Mouse (Mus musculus) C2C12 (cell line): ENCODE results near the gene Col18a1. TPM values are rescaled to one million over a fixed set of nuclear protein-coding genes. Genes with fewer than 3 reads are reported as not detected.
A peak's percentile ranks its signal among the peaks of the same experiment; 100 is the strongest.

Source experiments
- H3K27me3 ChIP-seq: one replicate; pipeline ENCODE4 v1.6.1; 2011; ENCODE audit not compliant: control insufficient read depth, insufficient read depth, insufficient read length
- H3K36me3 ChIP-seq: one replicate; pipeline ENCODE4 v1.6.1; 2011; ENCODE audit not compliant: control insufficient read depth, insufficient read depth
- H3K4me3 ChIP-seq: one replicate; pipeline ENCODE4 v1.5.1; 2011; ENCODE audit warnings: mild to moderate bottlenecking, control low read depth; ENCODE audit not compliant: poor library complexity, insufficient read depth, severe bottlenecking
- H3K79me2 ChIP-seq: one replicate; pipeline ENCODE4 v1.6.1; 2011; ENCODE audit not compliant: control insufficient read depth, insufficient read depth
- H3K79me3 ChIP-seq: one replicate; pipeline ENCODE4 v1.6.1; 2011; ENCODE audit warnings: low read depth, control low read depth
- H3ac ChIP-seq: one replicate; pipeline ENCODE3; 2011; ENCODE audit warnings: low read depth; ENCODE audit not compliant: control insufficient read depth, insufficient read length
- CEBPB ChIP-seq: IDR thresholded peaks from one replicate; pipeline ENCODE4 v1.6.1; 2011; ENCODE audit warnings: low read depth, mild to moderate bottlenecking, control low read depth, moderate library complexity
- CTCF ChIP-seq: IDR thresholded peaks from one replicate; pipeline ENCODE4 v1.5.1; 2011; ENCODE audit not compliant: control insufficient read depth, insufficient read depth, insufficient read length
- FOSL1 ChIP-seq: IDR thresholded peaks from one replicate; pipeline ENCODE4 v1.8.0; 2011; ENCODE audit warnings: mild to moderate bottlenecking, low read length; ENCODE audit not compliant: poor library complexity, insufficient read depth, severe bottlenecking
- MAX ChIP-seq: IDR thresholded peaks from one replicate; pipeline ENCODE4 v1.6.1; 2011; ENCODE audit warnings: mild to moderate bottlenecking, control low read depth
- MYOD1 ChIP-seq: IDR thresholded peaks from one replicate; pipeline ENCODE4 v1.6.1; 2011; ENCODE audit warnings: low read depth; ENCODE audit not compliant: control insufficient read depth, insufficient read length
- MYOG ChIP-seq: IDR thresholded peaks from one replicate; pipeline ENCODE4 v1.6.1; 2011; ENCODE audit not compliant: control insufficient read depth, insufficient read length; ENCODE audit errors: extremely low read depth
- USF1 ChIP-seq: IDR thresholded peaks from one replicate; pipeline ENCODE4 v1.6.1; 2011; ENCODE audit warnings: low read depth, mild to moderate bottlenecking, control low read depth, moderate library complexity
- polyA plus RNA-seq: library from polyadenylated mRNA; unstranded; fragments of >200 nt; fragmentation: generic; extraction: Trizol; gene quantifications from one replicate; pipeline ENCODE4 v1.2.1, GENCODE M21; 2012; ENCODE audit warnings: missing spikeins

The Col18a1 gene
- polyA plus RNA-seq, 1 experiment: 177 TPM

GRCm38 (mm10) chr10:77056768-77057167 lies 109.6 kb downstream of the Col18a1 start:
- Histone ChIP-seq H3ac (no peak overlapping the region), H3K4me3 (no peak overlapping the region), H3K79me2 (no peaks in the 10 kb centered on the region), H3K27me3 (no peaks in the 10 kb centered on the region), H3K36me3 (peaks cover 90% of the 10 kb centered on the region), H3K79me3 (no peaks in the 10 kb centered on the region)
- TF ChIP-seq CTCF (no peak), CEBPB (no peak), MAX (no peak), USF1 (no peak), FOSL1 (no peak), MYOD1 (no peak), MYOG (no peak)

GRCm38 (mm10) chr10:77048606-77049005 lies 117.7 kb downstream of the Col18a1 start:
- TF ChIP-seq CEBPB (no peak), FOSL1 (no peak), CTCF (no peak), MAX (no peak), USF1 (no peak), MYOG (no peak), MYOD1 (no peak)
- peaks cover 90% of the 10 kb centered on the region for H3K36me3 ChIP-seq
- no peak overlapping the region for H3ac ChIP-seq
- no peak overlapping the region for H3K4me3 ChIP-seq
- no peaks in the 10 kb centered on the region for H3K79me2 ChIP-seq
- H3K79me3 ChIP-seq: no peaks in the 10 kb centered on the region
- H3K27me3 ChIP-seq: no peaks in the 10 kb centered on the region

GRCm38 (mm10) chr10:77048196-77048595 lies 118.2 kb downstream of the Col18a1 start:
- H3K36me3 ChIP-seq: peaks cover 90% of the 10 kb centered on the region
- TF ChIP-seq FOSL1: no peak
- TF ChIP-seq CEBPB: no peak
- TF ChIP-seq MAX: no peak
- TF ChIP-seq MYOD1: no peak
- TF ChIP-seq USF1: no peak
- no peak for TF ChIP-seq MYOG
- TF ChIP-seq CTCF: no peak

GRCm38 (mm10) chr10:77038579-77039174 lies 127.7 kb downstream of the Col18a1 start:
- TF ChIP-seq MYOD1 (no peak), CEBPB (no peak), FOSL1 (no peak), USF1 (no peak)
- peaks cover 81% of the 10 kb centered on the region for H3K36me3 ChIP-seq
- peaks cover 35% of the 10 kb centered on the region for H3K79me3 ChIP-seq

More at GRCm38 (mm10) chr10:77048196-77048595, 118.2 kb downstream of the Col18a1 start:
- Histone ChIP-seq H3ac (no peak overlapping the region), H3K79me2 (no peaks in the 10 kb centered on the region), H3K4me3 (no peak overlapping the region), H3K27me3 (no peaks in the 10 kb centered on the region), H3K79me3 (no peaks in the 10 kb centered on the region)

GRCm38 (mm10) chr10:77035487-77035886 lies 130.9 kb downstream of the Col18a1 start:
- H3ac ChIP-seq: no peak overlapping the region
- H3K79me3 ChIP-seq: peaks cover 39% of the 10 kb centered on the region
- H3K36me3 ChIP-seq: peaks cover 49% of the 10 kb centered on the region
- H3K27me3 ChIP-seq: no peaks in the 10 kb centered on the region
- no peak overlapping the region for H3K4me3 ChIP-seq
- H3K79me2 ChIP-seq: peaks cover 53% of the 10 kb centered on the region
- TF ChIP-seq USF1: no peak
- no peak for TF ChIP-seq CTCF
- no peak for TF ChIP-seq MAX
- TF ChIP-seq CEBPB: peak; percentile 27

More at GRCm38 (mm10) chr10:77038579-77039174, 127.7 kb downstream of the Col18a1 start:
- H3K4me3 ChIP-seq: no peak overlapping the region
- H3K79me2 ChIP-seq: peaks cover 46% of the 10 kb centered on the region
- no peak overlapping the region for H3ac ChIP-seq
- H3K27me3 ChIP-seq: no peaks in the 10 kb centered on the region

GRCm38 (mm10) chr10:77033323-77034025 lies 132.9 kb downstream of the Col18a1 start:
- H3K79me3 ChIP-seq: peaks cover 39% of the 10 kb centered on the region
- H3K79me2 ChIP-seq: peaks cover 53% of the 10 kb centered on the region
- peaks cover 29% of the 10 kb centered on the region for H3K36me3 ChIP-seq
- no peak for TF ChIP-seq CEBPB
- TF ChIP-seq MYOD1: peak; percentile 24
- no peak for TF ChIP-seq CTCF
- TF ChIP-seq FOSL1: no peak
- TF ChIP-seq MAX: peak; percentile 98
- peak; percentile 70 for TF ChIP-seq USF1
- TF ChIP-seq MYOG: no peak
- peak overlapping the region; percentile 83 for H3K4me3 ChIP-seq
- no peaks in the 10 kb centered on the region for H3K27me3 ChIP-seq
- H3ac ChIP-seq: peak overlapping the region; percentile 86
